Mouse (Mus musculus) ES-E14 (cell line): Measurements from ENCODE around the gene Gm39115. TPM values are rescaled to one million over a fixed set of nuclear protein-coding genes. Genes with fewer than 3 reads are reported as not detected.
A peak's percentile ranks its signal among the peaks of the same experiment; 100 is the strongest.
"Not testable (repeated sequence)": the region's sequence is repeated elsewhere in the genome, so short reads cannot be mapped to it uniquely, and the experiment has no call there.

Source experiments
- DNase-seq: peaks from one replicate; pipeline ENCODE4 v3.0.0-alpha.2; 2013; ENCODE audit warnings: low read depth, low spot score
- H3K27ac ChIP-seq: 2 replicates; pipeline ENCODE4 v1.5.1; 2012; ENCODE audit warnings: low read depth, mild to moderate bottlenecking, low read length, moderate library complexity, mixed read lengths; ENCODE audit not compliant: poor library complexity, insufficient read depth, severe bottlenecking
- H3K36me3 ChIP-seq: 2 replicates; pipeline ENCODE4 v1.6.1; 2012; ENCODE audit warnings: mild to moderate bottlenecking, low read length, moderate library complexity, mixed read lengths; ENCODE audit not compliant: control insufficient read depth, poor library complexity, insufficient read depth, severe bottlenecking
- H3K4me1 ChIP-seq, 2 experiments: fragments of 150-350 bp in 1 of 2; sonication (generic) in 1 of 2; 2 replicates each; pipeline ENCODE4 v1.6.1; 2012; ENCODE audit warnings: low read length in 2 of 2, mild to moderate bottlenecking in 1 of 2, mixed read lengths in 1 of 2; ENCODE audit not compliant: control insufficient read depth in 2 of 2, insufficient read depth in 2 of 2, poor library complexity in 1 of 2
- H3K4me3 ChIP-seq, 2 experiments: fragments of 150-350 bp in 1 of 2; sonication (generic) in 1 of 2; 2 replicates each; pipeline ENCODE4 v1.5.1; 2012; ENCODE audit warnings: low read length in 2 of 2, low read depth in 1 of 2, mild to moderate bottlenecking in 1 of 2, mixed read lengths in 1 of 2; ENCODE audit not compliant: insufficient read depth in 1 of 2, poor library complexity in 1 of 2, severe bottlenecking in 1 of 2
- H3K9ac ChIP-seq: 2 replicates; pipeline ENCODE4 v1.6.1; 2012; ENCODE audit warnings: low read depth, mild to moderate bottlenecking, low read length, mixed read lengths; ENCODE audit not compliant: poor library complexity, insufficient read depth, severe bottlenecking
- H3K9me3 ChIP-seq: fragments of 150-350 bp; sonication (generic); 2 replicates; pipeline ENCODE4 v1.6.1; 2012; ENCODE audit warnings: low read depth, mild to moderate bottlenecking, low read length; ENCODE audit not compliant: control insufficient read depth, insufficient read depth
- CHD2 ChIP-seq: IDR thresholded peaks from 2 replicates; pipeline ENCODE4 v1.6.1; 2014; ENCODE audit warnings: mild to moderate bottlenecking, low read depth, low read length, inconsistent platforms
- HCFC1 ChIP-seq: IDR thresholded peaks from 2 replicates; pipeline ENCODE4 v1.6.1; 2012; ENCODE audit warnings: low read length, inconsistent platforms, borderline replicate concordance; ENCODE audit not compliant: insufficient read depth
- MAFK ChIP-seq: IDR thresholded peaks from 2 replicates; pipeline ENCODE4 v1.6.1; 2014; ENCODE audit warnings: mild to moderate bottlenecking, low read depth, low read length, inconsistent platforms; ENCODE audit not compliant: insufficient read depth
- ZC3H11A ChIP-seq: IDR thresholded peaks from 2 replicates; pipeline ENCODE4 v1.6.1; 2012; ENCODE audit warnings: low read depth, mild to moderate bottlenecking, inconsistent platforms, low read length, borderline replicate concordance
- ZNF384 ChIP-seq: IDR thresholded peaks from 2 replicates; pipeline ENCODE4 v1.6.1; 2012; ENCODE audit warnings: low read depth, low read length, inconsistent platforms
- in situ Hi-C, 2 experiments: fragments of 600-800 bp; cut with MboI; formaldehyde crosslinking; loops; one replicate each; pipeline ENCODE4 v1.15.1; 2025; ENCODE audit warnings: low sequenced_read_pairs in 2 of 2, inconsistent platforms in 1 of 2; ENCODE audit not compliant: unreplicated experiment in 2 of 2
- total RNA-seq: library from RNA; depleted of rRNA; stranded (reverse); fragments of 300-350 nt; gene quantifications from 2 replicates; pipeline ENCODE4 v1.2.3, GENCODE M21; 2012

The Gm39115 gene
- total RNA-seq, 1 experiment, result not detected

DNA sequence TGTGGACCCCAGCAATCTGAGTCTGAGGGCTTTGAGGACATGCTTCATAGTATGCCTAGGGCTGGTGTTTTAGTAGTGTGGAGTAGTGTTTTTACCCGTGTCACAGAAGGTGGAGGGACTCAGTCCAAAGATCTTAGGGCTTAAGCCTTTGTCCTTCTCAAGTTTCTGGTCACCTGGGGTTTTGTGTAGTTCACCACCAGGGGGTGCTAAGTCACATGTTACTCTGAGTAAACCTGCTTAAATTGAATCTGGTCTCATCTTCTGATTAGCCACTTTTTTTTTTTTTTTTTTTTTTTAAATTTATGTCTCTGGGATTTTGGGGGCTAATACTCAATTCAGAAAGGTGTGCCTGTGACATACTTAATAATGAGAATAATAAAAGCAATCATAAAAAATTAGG is 10.2 kb upstream of the Gm39115 start:
- TF ChIP-seq MAFK (no peak), HCFC1 (no peak), ZC3H11A (peak; percentile 45; the same call in 1 of the 2 replicates), ZNF384 (peak; percentile 87), CHD2 (no peak)
- peaks cover 0 to 4% of the 10 kb centered on the region in 2 experiments; a peak in 1 of 4 replicates for H3K4me1 ChIP-seq
- in situ Hi-C loops, result loop anchor here in 1 of 2 experiments (10.0 kb wide), 1 partner anchor 109 kb away; the partner anchor contains the start of gene Gm2431
- H3K27ac ChIP-seq, result no peak overlapping the region
- no peaks in the 10 kb centered on the region for H3K9me3 ChIP-seq
- no peak overlapping the region for H3K9ac ChIP-seq
- H3K4me3 ChIP-seq, result no peak overlapping the region
- no peaks in the 10 kb centered on the region for H3K36me3 ChIP-seq
- DNase-seq, result peak; percentile 62

DNA sequence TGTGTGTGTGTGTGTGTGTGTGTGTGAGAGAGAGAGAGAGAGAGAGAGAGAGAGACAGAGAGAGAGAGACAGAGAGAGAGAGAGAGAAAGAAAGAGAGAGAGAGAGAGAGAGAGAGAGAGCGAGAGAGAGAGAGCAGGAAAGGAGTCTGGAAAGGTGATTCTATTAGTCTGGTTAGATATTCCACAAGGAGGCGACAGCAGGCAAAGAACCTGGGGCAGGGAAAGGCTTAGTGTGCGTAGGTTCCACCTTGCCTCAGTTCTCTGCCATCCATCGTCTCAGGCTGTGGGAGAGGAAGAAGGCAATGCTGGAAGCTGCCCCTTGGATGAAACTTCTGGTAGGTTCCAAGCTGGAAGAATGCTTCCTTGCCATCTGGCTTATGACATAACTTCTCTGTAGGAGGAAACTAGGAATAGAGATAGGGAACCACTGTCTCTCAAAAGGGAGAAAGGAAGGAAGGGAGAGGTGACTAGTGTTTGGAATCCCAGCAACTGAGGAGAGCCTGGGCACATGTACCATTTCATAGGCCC is 9.6 kb upstream of the Gm39115 start:
- Histone ChIP-seq H3K36me3 (no peaks in the 10 kb centered on the region), H3K27ac (no peak overlapping the region), H3K9ac (no peak overlapping the region), H3K9me3 (no peaks in the 10 kb centered on the region), H3K4me1 (peaks cover 0 to 4% of the 10 kb centered on the region in 2 experiments; a peak in 1 of 4 replicates), H3K4me3 (no peak overlapping the region)
- no peak for DNase-seq
- in situ Hi-C loops, result loop anchor here in 1 of 2 experiments (10.0 kb wide), 1 partner anchor 109 kb away; the partner anchor contains the start of gene Gm2431
- TF ChIP-seq ZNF384, result no peak
- TF ChIP-seq ZC3H11A, result no peak
- no peak for TF ChIP-seq MAFK
- no peak for TF ChIP-seq HCFC1
- TF ChIP-seq CHD2, result no peak

DNA sequence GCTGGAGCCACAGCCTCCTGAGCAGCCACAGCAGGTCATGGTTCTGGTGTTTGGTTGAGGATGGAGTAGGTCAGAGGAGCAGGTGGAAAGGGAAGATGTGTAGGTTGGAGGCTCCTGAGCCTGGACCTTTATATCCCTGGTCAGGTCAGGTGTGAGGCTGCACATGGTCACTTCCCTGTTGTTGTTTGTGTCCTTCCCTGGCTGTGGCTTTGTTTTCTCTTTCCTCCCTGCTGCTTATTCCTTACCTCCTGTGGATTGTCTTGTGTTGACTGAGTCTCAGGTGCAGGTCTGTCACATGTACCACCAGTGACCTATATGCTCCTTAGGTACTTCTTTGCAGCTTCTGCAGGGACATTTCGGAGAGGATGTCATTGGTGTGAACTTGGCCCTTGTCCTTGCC is 8.7 kb upstream of the Gm39115 start, which contains the start of gene Gm45337:
Gm45337 (minus strand) TSS at position 101 of the 400 bp plus-strand sequence.
- no peak within 1 kb of the TSS for H3K4me3 ChIP-seq
- TF ChIP-seq HCFC1, result no peak
- no peak for TF ChIP-seq ZC3H11A
- TF ChIP-seq CHD2, result no peak
- TF ChIP-seq MAFK, result no peak
- no peak for TF ChIP-seq ZNF384
- no peak for DNase-seq
- peaks cover 0 to 4% of the 10 kb centered on the region in 2 experiments; a peak in 1 of 4 replicates for H3K4me1 ChIP-seq
- H3K9ac ChIP-seq, result no peak within 1 kb of the TSS
- H3K9me3 ChIP-seq, result no peaks in the 10 kb centered on the region
- H3K27ac ChIP-seq, result no peak within 1 kb of the TSS; the same call in 1 of the 2 replicates
- in situ Hi-C loops, result loop anchor here in 1 of 2 experiments (10.0 kb wide), 1 partner anchor 110 kb away; the partner anchor contains the start of gene Gm2431
- no peaks in the 10 kb centered on the region for H3K36me3 ChIP-seq

DNA sequence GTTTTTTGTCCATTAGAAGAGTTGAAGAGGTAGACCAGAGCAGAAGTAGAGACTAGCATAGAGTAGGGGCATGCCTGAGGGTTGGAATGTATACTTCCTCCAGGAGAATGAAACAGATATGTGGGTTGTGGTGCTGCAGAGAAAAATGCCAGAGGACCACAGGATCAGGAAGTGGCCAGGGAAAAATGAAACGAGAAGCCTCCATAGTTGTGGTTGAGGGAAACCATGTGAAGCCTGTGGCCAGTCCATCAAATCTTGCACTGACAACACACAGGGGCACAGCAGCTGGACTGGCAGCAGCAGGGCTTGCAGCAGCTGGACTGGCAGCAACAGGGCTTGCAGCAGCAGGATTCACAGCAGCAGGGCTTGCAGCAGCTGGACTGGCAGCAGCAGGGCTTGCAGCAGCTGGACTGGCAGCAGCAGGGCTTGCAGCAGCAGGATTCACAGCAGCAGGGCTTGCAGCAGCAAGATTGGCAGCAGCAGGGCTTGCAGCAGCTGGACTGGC is 7.7 kb upstream of the Gm39115 start:
- not testable (repeated sequence) for DNase-seq, H3K4me1 ChIP-seq
- in situ Hi-C loops, result loop anchor here in 1 of 2 experiments (10.0 kb wide), 1 partner anchor 111 kb away; the partner anchor contains the start of gene Gm2431

DNA sequence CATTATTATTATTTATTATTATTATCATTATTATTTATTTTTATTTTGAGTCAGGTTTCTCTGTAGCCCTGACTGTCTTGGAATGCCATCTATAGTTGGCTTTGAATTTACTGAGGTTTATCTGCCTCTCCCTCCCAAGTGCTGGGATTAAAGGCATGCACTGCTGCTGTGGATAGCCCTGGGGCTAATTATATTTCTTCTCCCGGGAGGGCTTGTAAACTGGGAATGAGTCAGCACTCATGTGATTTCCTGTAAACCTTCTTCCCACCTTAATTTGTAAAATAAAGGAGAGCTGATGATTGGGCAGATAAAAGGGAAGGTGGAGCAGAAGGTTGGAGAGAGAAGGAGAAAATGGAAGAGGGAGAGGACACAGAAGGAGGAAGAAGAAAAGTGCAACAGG is 4.9 kb upstream of the Gm39115 start:
- no peak for DNase-seq
- Histone ChIP-seq H3K9me3 (no peaks in the 10 kb centered on the region), H3K27ac (no peak overlapping the region), H3K4me1 (peaks cover 0 to 4% of the 10 kb centered on the region in 2 experiments; a peak in 1 of 4 replicates), H3K9ac (no peak overlapping the region), H3K4me3 (no peak overlapping the region), H3K36me3 (no peaks in the 10 kb centered on the region)
- in situ Hi-C loops, result loop anchor here in 1 of 2 experiments (10.0 kb wide), 1 partner anchor 114 kb away; the partner anchor contains the start of gene Gm2431
- 0 out of 2 replicates have a peak, but pooled peaks have one; percentile 45 for TF ChIP-seq MAFK
- no peak for TF ChIP-seq CHD2

More for the DNA sequence above, 7.7 kb upstream of the Gm39115 start:
- not testable (repeated sequence) for H3K9ac ChIP-seq, H3K4me3 ChIP-seq, H3K36me3 ChIP-seq, H3K9me3 ChIP-seq, H3K27ac ChIP-seq
